Mouse (Mus musculus) myocyte (in vitro differentiated cells): ENCODE results near the gene Fam172a. TPM values are rescaled to one million over a fixed set of nuclear protein-coding genes. Genes with fewer than 3 reads are reported as not detected.
A peak's percentile ranks its signal among the peaks of the same experiment; 100 is the strongest.

Experiments
- H3K27me3 ChIP-seq: one replicate; pipeline ENCODE4 v1.6.1; 2011; ENCODE audit not compliant: control insufficient read depth, insufficient read depth, insufficient read length
- H3K36me3 ChIP-seq: one replicate; pipeline ENCODE4 v1.6.1; 2011; ENCODE audit not compliant: control insufficient read depth, insufficient read depth
- H3K4me2 ChIP-seq: one replicate; pipeline ENCODE4 v1.6.1; 2011; ENCODE audit warnings: low read depth, control low read depth
- H3K4me3 ChIP-seq: one replicate; pipeline ENCODE4 v1.5.1; 2011; ENCODE audit warnings: mild to moderate bottlenecking, control low read depth, moderate library complexity
- H3K79me2 ChIP-seq: one replicate; pipeline ENCODE4 v1.6.1; 2011; ENCODE audit not compliant: control insufficient read depth, insufficient read depth
- H3ac ChIP-seq: one replicate; pipeline ENCODE4 v1.6.1; 2011; ENCODE audit not compliant: control insufficient read depth, insufficient read length
- CEBPB ChIP-seq: IDR thresholded peaks from 2 replicates; pipeline ENCODE4 v1.6.1; 2011; ENCODE audit warnings: mild to moderate bottlenecking, moderate library complexity; ENCODE audit not compliant: poor library complexity, insufficient read depth, severe bottlenecking
- E2F4 ChIP-seq: IDR thresholded peaks from one replicate; pipeline ENCODE4 v1.6.1; 2011; ENCODE audit warnings: mild to moderate bottlenecking, control low read depth, moderate library complexity; ENCODE audit not compliant: insufficient read depth
- MAX ChIP-seq: IDR thresholded peaks from one replicate; pipeline ENCODE4 v1.6.1; 2011; ENCODE audit warnings: low read depth, mild to moderate bottlenecking, control low read depth
- MYOD1 ChIP-seq, 3 experiments: IDR thresholded peaks; one replicate each; pipeline ENCODE4 v1.6.1; 2011; ENCODE audit warnings: control low read depth in 2 of 3, low read depth in 2 of 3, mild to moderate bottlenecking in 2 of 3, moderate library complexity in 1 of 3; ENCODE audit not compliant: insufficient read length in 2 of 3, control insufficient read depth in 1 of 3
- MYOG ChIP-seq, 3 experiments: IDR thresholded peaks; one replicate each; pipeline ENCODE4 v1.6.1; 2011; ENCODE audit warnings: control low read depth in 2 of 3, low read depth in 2 of 3, mild to moderate bottlenecking in 2 of 3; ENCODE audit not compliant: insufficient read length in 2 of 3, control insufficient read depth in 1 of 3, insufficient read depth in 1 of 3
- POLR2A ChIP-seq: IDR thresholded peaks from one replicate; pipeline ENCODE4 v1.6.1; 2011; ENCODE audit warnings: low read depth, mild to moderate bottlenecking, control low read depth, moderate library complexity; ENCODE audit not compliant: insufficient read length
- POLR2AphosphoS2 ChIP-seq: IDR thresholded peaks from one replicate; pipeline ENCODE4 v1.6.1; 2011; ENCODE audit warnings: low read depth, control low read depth; ENCODE audit not compliant: insufficient read length
- REST ChIP-seq: IDR thresholded peaks from one replicate; pipeline ENCODE4 v1.6.1; 2011; ENCODE audit warnings: mild to moderate bottlenecking, control low read depth, moderate library complexity; ENCODE audit not compliant: insufficient read depth, insufficient read length
- SRF ChIP-seq: IDR thresholded peaks from one replicate; pipeline ENCODE4 v1.6.1; 2011; ENCODE audit warnings: low read depth; ENCODE audit not compliant: control insufficient read depth, insufficient read length
- TCF12 ChIP-seq: IDR thresholded peaks from one replicate; pipeline ENCODE4 v1.6.1; 2011; ENCODE audit warnings: mild to moderate bottlenecking, control low read depth; ENCODE audit not compliant: poor library complexity, insufficient read depth, severe bottlenecking
- TCF3 ChIP-seq: IDR thresholded peaks from one replicate; pipeline ENCODE4 v1.6.1; 2011; ENCODE audit warnings: low read depth, control low read depth; ENCODE audit not compliant: insufficient read length
- USF1 ChIP-seq: IDR thresholded peaks from one replicate; pipeline ENCODE4 v1.6.1; 2011; ENCODE audit warnings: low read depth, mild to moderate bottlenecking, control low read depth, moderate library complexity
- polyA plus RNA-seq: library from polyadenylated mRNA; unstranded; fragments of >200 nt; fragmentation: generic; extraction: Trizol; gene quantifications from one replicate; pipeline ENCODE4 v1.2.1, GENCODE M21; 2012; ENCODE audit warnings: missing spikeins

The Fam172a gene
- polyA plus RNA-seq, 1 experiment: 6.5 TPM

GRCm38 (mm10) chr13:78194850-78195600 lies 493.2 kb downstream of the Fam172a start:
- TF ChIP-seq MYOD1 (IDR thresholded peaks at IDR 0.05; ENCODE audit: control insufficient read depth in 1 of 3, insufficient read length in 2 of 3, low read depth in 2 of 3) (no peak), TCF3 (no peak), CEBPB (no peak)
- Histone ChIP-seq H3K4me3 (no peak overlapping the region), H3K36me3 (no peaks in the 10 kb centered on the region)

GRCm38 (mm10) chr13:78195601-78196115 lies 493.8 kb downstream of the Fam172a start:
- peaks cover 10% of the 10 kb centered on the region for H3K79me2 ChIP-seq
- no peaks in the 10 kb centered on the region for H3K36me3 ChIP-seq
- H3K27me3 ChIP-seq: no peaks in the 10 kb centered on the region
- no peak overlapping the region for H3K4me2 ChIP-seq
- H3ac ChIP-seq: no peak overlapping the region
- H3K4me3 ChIP-seq: no peak overlapping the region
- TF ChIP-seq POLR2AphosphoS2 (no peak), TCF3 (no peak), SRF (no peak), MAX (no peak), MYOG (IDR thresholded peaks at IDR 0.05; ENCODE audit: control insufficient read depth in 1 of 3, insufficient read depth in 1 of 3, insufficient read length in 2 of 3, low read depth in 2 of 3) (no peak), POLR2A (no peak), CEBPB (no peak), E2F4 (no peak), USF1 (no peak), REST (no peak), MYOD1 (IDR thresholded peaks at IDR 0.05; ENCODE audit: control insufficient read depth in 1 of 3, insufficient read length in 2 of 3, low read depth in 2 of 3) (no peak), TCF12 (no peak)

More at GRCm38 (mm10) chr13:78194850-78195600, 493.2 kb downstream of the Fam172a start:
- no peaks in the 10 kb centered on the region for H3K27me3 ChIP-seq
- no peak overlapping the region for H3K4me2 ChIP-seq
- no peak overlapping the region for H3ac ChIP-seq
- H3K79me2 ChIP-seq: peaks cover 10% of the 10 kb centered on the region

GRCm38 (mm10) chr13:78196236-78196796 lies 494.5 kb downstream of the Fam172a start:
- Histone ChIP-seq H3K4me2 (no peak overlapping the region), H3ac (no peak overlapping the region), H3K79me2 (peaks cover 10% of the 10 kb centered on the region), H3K27me3 (no peaks in the 10 kb centered on the region), H3K36me3 (no peaks in the 10 kb centered on the region), H3K4me3 (no peak overlapping the region)
- TF ChIP-seq POLR2AphosphoS2 (no peak), MYOD1 (IDR thresholded peaks at IDR 0.05; ENCODE audit: control insufficient read depth in 1 of 3, insufficient read length in 2 of 3, low read depth in 2 of 3) (no peak), TCF3 (no peak), USF1 (no peak), POLR2A (no peak), MYOG (IDR thresholded peaks at IDR 0.05; ENCODE audit: control insufficient read depth in 1 of 3, insufficient read depth in 1 of 3, insufficient read length in 2 of 3, low read depth in 2 of 3) (no peak), SRF (no peak)

- H3ac ChIP-seq: peak overlapping the region; percentile 98
- peak overlapping the region; percentile 78 for H3K4me3 ChIP-seq
- no peaks in the 10 kb centered on the region for H3K27me3 ChIP-seq
- peaks cover 10% of the 10 kb centered on the region for H3K79me2 ChIP-seq
- no peak for TF ChIP-seq E2F4
- TF ChIP-seq REST: no peak
- no peak for TF ChIP-seq SRF
- TF ChIP-seq POLR2A: no peak
- TF ChIP-seq MYOD1 (IDR thresholded peaks at IDR 0.05; ENCODE audit: control insufficient read depth in 1 of 3, insufficient read length in 2 of 3, low read depth in 2 of 3): no peak
- no peak for TF ChIP-seq POLR2AphosphoS2
- TF ChIP-seq MYOG (IDR thresholded peaks at IDR 0.05; ENCODE audit: control insufficient read depth in 1 of 3, insufficient read depth in 1 of 3, insufficient read length in 2 of 3, low read depth in 2 of 3): no peak
- no peaks in the 10 kb centered on the region for H3K36me3 ChIP-seq
- H3K4me2 ChIP-seq: peak overlapping the region; percentile 77
These were observed 495.5 kb downstream of the Fam172a start for GRCm38 (mm10) chr13:78197286-78197818.

GRCm38 (mm10) chr13:78197819-78198390 lies 496.1 kb downstream of the Fam172a start:
- Histone ChIP-seq H3K27me3 (no peaks in the 10 kb centered on the region), H3K36me3 (no peaks in the 10 kb centered on the region), H3K79me2 (peaks cover 14% of the 10 kb centered on the region), H3K4me2 (peak overlapping the region; percentile 77), H3ac (peak overlapping the region; percentile 98), H3K4me3 (peak overlapping the region; percentile 78)
- TF ChIP-seq CEBPB (no peak), POLR2A (peak; percentile 28), USF1 (no peak), MYOG (IDR thresholded peaks at IDR 0.05; ENCODE audit: control insufficient read depth in 1 of 3, insufficient read depth in 1 of 3, insufficient read length in 2 of 3, low read depth in 2 of 3) (no peak), TCF3 (no peak), SRF (no peak), REST (no peak), E2F4 (no peak), POLR2AphosphoS2 (peak; percentile 6), MAX (no peak)
